Mouse (Mus musculus): ENCODE measurements at regions not wholly inside any gene's neighbourhood (a gene's known extent, or its start where the extent isn't known, plus 50 kb on each side); places are given as distances from the start of the nearest gene placed in this dataset.

DNA sequence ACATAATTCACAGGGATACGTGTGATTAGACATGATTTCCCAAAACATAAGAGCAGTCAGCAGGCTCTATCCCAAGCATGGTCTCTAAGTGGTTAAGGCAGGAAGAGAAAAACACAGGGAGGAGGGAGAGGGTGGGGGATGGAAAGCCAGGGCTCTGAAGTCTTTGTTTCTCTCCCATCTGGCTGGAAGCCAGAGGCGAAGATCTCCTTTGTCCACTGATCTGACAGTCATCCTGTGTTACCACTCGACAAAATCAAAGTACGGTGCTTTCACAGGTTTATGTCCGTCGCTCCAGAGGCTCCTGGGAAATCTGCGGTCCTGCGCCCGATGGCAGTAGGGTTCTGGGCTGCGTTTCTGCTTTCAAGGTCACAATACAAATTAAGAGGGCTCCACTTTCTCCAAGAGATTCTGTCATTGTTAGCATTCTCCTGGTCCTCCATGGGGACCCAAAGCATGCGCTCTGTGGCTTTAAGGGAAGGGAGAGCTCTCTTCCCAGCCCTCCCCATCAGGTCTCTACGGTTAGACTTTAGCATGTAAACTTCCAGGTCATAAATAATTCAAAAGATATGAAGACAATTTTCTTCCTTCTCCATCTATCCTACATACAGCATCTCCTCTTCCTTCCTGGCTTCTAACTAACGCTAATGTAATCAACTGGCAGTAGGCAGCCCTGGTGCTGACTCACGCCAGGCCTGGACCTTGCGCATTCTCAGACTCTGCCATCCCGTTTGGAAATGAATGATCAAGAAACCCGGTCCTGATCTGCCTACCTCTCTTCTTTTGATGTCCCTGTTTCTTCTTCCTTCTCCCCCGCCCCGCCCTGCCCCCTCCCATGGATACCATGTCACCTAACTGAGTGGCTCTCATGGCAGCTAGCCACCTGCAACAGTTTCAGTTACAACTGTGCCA is 102.0 kb upstream of the Klf7 start:
- DNase-seq (ENCODE audit: low spot score in 2 of 2): peak in 1 of 2 experiments; percentile 33
- intact Hi-C loops (cut with DNase I): loop anchor here (2.0 to 10.0 kb wide), 3 partner anchors 103 to 269 kb away; no protein-coding TSS in a partner anchor

DNA sequence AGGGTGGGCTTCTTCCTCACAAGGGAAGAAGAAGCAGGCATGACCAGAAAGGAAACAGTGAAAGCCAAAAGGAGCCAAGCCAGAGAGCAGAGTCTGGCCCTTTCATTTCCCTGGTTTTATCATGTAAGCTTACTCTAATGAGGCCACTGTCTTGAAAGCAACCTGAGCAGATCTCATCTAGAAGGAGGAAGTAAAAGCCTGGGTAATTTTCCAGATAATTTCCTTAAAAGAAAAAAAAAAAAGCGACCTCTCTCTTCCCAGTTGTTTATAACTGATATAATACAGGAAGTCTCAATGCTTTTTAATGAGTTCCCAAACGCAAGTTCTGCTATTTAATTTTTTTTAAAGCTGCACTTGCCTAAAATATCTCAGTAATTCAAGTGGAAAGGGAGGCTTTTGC is 100.4 kb upstream of the Klf7 start:
- intact Hi-C loops (cut with DNase I): loop anchor here (5.0 to 10.0 kb wide), 2 partner anchors 225 to 268 kb away; no protein-coding TSS in a partner anchor
- DNase-seq (ENCODE audit: low spot score in 2 of 2): no peak

DNA sequence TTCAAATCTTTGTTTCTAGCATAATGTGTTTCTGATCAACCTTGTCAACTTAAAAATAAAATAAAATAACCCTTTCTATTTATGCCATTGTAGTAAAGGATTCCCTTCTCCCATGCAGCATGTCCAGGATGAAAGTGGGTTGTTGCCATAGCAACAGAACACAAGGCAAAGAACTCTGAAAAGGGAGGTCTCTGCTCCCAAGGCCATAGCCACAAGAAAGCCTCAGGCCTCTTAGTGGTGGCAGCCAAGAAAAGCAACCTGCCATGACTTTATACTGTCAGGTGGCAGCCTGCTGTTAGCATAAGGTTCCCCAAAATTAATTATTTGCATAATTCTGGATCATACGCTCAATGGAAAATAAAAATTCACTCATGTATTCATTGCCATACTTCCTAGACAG is 98.4 kb upstream of the Klf7 start:
- intact Hi-C loops (cut with DNase I): loop anchor here (5.0 to 10.0 kb wide), 2 partner anchors 227 to 266 kb away; no protein-coding TSS in a partner anchor
- peak in 1 of 2 experiments; percentile 64 for DNase-seq (ENCODE audit: low spot score in 2 of 2)

DNA sequence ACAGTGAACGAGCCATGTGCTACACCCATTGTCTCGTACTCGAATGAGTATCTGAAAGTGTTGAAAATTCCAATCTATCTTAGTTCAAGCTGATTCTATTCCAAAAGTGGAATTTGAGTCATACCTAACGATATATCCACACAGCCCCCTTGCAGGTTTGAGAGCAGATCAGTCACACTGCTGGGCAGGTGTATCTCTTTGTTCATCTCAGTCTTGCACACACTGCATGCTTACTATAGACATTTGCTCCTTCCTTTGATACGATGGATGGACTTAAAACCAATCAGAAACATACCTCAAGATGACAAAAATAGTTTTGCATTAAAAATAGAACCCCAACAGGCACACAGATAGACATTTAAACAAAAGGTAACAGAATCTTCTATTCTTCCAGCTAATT is 98.0 kb upstream of the Klf7 start:
- DNase-seq (ENCODE audit: low spot score in 2 of 2): no peak
- intact Hi-C loops (cut with DNase I): loop anchor here (5.0 to 10.0 kb wide), 2 partner anchors 227 to 265 kb away; no protein-coding TSS in a partner anchor

DNA sequence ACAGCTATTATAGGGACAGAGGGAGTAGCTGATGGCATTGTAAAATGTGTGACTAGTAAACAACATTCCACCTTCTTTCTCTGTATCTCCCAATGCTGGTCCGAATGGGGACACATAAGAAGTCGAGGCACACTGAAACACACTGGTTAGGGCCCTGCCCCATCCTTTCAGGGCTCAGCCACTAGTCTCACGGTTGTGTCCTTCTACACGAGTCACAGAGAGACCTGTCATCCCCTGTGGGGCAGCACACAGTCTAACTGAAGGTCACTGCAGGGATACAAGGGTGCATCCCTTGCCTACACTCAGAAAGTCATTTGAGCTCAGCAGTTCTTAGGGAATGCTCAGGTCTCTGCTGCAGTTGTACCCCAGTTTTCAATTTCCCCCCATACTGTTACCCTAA is 93.6 kb upstream of the Klf7 start:
- intact Hi-C loops (cut with DNase I): no loop called here
- no peak for DNase-seq (ENCODE audit: low spot score in 2 of 2)

DNA sequence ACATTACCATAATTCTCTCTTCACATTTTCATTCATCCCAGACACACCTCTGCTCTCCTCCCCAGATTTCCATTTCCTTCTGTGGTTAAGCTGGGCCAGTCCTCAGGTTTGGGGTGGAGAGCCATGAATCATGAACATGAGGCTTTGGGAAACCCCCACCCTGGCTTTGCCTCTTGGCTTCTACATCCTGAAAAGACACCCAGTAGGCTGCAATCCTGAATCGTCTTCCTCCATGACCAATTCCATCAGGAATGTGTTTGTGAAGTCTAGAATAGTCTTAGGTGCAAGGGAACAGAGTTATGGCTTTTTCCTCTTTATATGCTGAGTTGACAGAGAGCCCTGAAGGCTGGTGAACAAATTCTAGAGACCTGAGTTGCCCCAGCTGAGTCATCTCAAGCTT is 87.0 kb upstream of the Klf7 start:
- intact Hi-C loops (cut with DNase I): no loop called here
- DNase-seq (ENCODE audit: low spot score in 2 of 2): no peak

DNA sequence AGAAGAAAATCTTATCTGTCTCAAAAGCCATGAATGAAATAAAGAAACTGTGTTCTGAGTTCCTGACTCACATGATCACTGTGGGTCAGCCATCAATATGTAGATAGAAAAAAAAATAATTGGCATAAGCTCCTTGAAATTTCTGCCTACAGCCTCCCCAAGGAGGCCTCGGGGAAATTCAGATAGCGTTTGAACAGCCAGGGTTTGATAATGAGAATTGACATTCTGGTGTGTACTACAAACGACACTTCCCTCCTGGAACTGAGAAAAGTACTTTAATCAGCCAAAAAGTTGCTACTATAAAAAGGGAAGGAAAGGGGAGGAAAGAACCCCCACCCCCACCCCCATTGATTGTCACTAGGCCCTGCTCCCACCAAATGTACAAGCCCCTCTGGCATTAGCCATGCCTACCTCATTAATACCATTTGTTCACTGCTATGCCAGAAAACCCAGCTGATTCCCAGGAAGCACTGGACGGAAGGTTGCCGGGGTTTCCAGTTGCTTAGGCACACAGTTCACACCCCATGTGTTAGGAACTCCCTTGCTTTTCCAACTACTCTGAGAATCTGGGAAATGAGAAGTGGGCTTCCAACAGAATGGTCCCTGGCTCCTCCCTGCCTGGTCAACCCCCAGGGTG is 78.4 kb upstream of the Klf7 start:
- intact Hi-C loops (cut with DNase I): no loop called here
- DNase-seq (ENCODE audit: low spot score in 2 of 2): no peak

DNA sequence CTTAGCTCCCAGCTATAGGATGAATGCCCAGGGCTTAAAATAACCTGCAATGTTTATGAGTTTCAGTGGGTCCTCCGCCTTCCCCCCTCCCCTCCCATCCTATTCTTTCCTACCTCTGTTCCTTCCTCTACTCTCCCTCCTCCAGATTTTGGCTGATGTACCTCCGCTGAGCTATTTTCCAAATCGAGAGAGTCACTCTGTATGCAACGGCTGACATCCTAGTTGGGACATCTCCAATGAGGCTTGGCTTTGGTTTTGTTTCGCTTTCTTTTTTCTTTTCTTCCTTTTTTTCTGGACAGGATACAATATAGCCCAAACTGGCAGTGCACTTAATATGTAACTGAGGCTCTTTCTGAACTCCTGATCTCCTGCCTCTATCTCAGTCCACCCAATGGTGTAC is 76.7 kb upstream of the Klf7 start:
- intact Hi-C loops (cut with DNase I): loop anchor here (10.0 kb wide), 1 partner anchor 434 kb away; the partner anchor contains the start of gene 4933402D24Rik
- DNase-seq (ENCODE audit: low spot score in 2 of 2): peak in 1 of 2 experiments; percentile 84

DNA sequence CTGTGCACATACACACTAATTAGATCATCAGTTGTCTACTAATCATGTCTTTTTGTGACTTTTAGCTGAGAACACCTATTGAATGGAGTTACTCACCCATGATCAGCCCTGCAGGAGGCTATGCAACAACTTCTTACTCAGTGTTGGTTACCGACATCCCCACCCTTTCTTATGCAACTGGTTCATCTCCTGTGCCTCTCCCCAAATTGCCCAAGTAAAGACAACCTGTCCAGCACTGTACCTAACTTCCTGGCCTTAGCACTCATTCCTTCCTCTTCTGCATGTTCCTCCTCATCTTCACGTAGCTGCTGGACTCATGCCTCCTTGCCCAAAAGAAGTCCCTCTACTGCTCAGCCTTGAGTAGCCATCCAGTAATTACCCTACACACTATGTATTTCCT is 76.2 kb upstream of the Klf7 start:
- intact Hi-C loops (cut with DNase I): loop anchor here (10.0 kb wide), 1 partner anchor 434 kb away; the partner anchor contains the start of gene 4933402D24Rik
- no peak for DNase-seq (ENCODE audit: low spot score in 2 of 2)

DNA sequence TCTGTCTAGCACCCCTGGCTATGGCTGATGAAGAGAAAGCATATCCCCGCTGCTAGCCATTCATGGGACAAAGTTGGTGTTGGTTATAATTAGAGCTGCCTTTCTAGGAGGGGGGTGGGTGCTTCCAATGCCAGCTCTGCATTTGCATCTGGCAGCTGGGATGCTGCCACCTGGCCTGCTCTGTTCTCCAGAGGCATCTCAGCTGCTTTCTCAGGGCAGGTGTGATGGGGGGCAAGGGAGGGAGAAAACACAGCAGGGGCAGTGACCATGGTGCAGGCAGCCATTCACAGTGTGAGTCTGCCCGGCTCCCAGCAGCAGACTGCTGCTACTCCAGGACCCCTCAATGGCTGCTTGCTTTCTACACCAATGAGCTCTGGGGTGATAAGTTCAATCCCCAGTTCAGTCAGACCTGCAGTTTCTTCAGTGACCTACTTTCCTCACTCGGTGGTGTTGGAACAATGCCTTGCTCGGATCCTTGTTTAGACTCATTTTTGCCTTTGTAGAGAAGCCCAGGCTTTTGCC is 73.9 kb upstream of the Klf7 start:
- intact Hi-C loops (cut with DNase I): loop anchor here (2.0 to 10.0 kb wide), 2 partner anchors 75 to 431 kb away; partner anchors contain the start of gene 4933402D24Rik
- no peak for DNase-seq (ENCODE audit: low spot score in 2 of 2)

DNA sequence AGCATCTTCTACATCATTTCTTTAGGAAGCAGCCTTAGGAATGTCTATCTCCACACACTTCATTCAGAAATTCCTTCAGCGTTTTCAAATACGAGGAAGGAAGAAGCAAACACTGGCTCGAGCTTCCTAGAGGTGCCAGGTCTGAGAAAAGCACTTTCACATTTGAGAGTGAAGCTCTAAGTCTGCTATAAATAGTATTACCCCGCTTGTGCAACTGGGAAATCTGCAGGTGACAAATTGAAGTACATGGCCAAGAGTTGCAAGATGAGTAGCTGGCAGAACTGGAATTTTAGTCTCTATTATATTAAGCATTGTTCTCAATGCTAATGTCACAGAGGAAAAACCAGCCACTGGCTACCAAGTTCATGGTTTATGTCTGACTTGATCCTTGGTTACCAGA is 73.2 kb upstream of the Klf7 start:
- DNase-seq (ENCODE audit: low spot score in 2 of 2): no peak
- intact Hi-C loops (cut with DNase I): loop anchor here (10.0 kb wide), 1 partner anchor 430 kb away; the partner anchor contains the start of gene 4933402D24Rik

DNA sequence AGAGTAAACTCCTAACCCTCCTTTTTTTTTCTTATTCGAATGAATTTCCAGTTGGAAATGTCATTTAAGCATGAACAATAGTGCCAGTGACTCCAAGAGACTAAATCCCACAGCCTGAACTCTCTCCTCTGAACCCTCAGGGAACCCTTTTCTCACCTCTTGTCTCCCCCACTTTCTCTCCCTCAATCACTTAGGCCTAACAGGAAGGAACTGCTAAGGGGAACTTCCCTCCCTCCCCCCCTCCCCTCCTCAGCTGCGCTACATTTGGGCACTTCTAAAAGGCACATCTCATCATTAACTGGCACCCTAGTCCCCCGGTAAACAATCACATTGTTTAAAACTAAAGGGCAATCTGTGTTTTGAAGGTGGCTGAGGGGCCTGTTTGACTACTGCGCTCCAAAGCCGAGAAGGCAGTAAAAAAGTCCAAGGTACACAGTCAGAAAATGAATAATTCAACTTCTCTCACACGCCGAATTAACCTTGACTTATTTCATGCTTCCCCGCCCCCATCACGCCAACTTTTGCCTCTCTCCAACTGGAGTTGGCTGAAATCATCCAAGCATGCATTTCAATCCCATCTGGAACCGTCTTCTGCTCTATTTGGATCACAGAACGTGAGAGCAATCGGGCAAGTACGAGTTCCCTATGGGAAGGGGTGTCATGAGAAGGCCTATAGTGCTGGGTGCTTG is 71.2 kb upstream of the Klf7 start:
- intact Hi-C loops (cut with DNase I): loop anchor here (10.0 kb wide), 1 partner anchor 428 kb away; the partner anchor contains the start of gene 4933402D24Rik
- DNase-seq (ENCODE audit: low spot score in 2 of 2): peak in 1 of 2 experiments; percentile 60

DNA sequence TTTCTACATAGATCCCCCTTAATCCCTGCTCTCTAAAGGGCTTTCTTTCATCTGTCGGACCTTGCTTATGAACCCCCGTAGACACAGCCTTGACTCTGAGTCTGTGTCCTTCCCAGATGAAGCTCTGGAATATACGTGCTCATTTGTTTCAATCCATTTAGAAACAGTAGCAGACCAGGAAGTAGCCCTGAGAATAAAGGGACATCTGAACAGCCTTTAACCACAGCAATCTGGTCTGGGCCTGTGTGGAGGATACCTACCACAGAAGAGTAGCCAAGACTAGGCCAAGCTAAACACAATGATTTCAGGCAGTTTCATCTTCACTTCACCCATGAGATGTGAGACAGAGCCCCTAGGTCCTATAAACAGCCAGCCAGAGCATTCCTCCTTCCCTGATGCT is 70.7 kb upstream of the Klf7 start:
- intact Hi-C loops (cut with DNase I): loop anchor here (10.0 kb wide), 1 partner anchor 428 kb away; the partner anchor contains the start of gene 4933402D24Rik
- no peak for DNase-seq (ENCODE audit: low spot score in 2 of 2)

DNA sequence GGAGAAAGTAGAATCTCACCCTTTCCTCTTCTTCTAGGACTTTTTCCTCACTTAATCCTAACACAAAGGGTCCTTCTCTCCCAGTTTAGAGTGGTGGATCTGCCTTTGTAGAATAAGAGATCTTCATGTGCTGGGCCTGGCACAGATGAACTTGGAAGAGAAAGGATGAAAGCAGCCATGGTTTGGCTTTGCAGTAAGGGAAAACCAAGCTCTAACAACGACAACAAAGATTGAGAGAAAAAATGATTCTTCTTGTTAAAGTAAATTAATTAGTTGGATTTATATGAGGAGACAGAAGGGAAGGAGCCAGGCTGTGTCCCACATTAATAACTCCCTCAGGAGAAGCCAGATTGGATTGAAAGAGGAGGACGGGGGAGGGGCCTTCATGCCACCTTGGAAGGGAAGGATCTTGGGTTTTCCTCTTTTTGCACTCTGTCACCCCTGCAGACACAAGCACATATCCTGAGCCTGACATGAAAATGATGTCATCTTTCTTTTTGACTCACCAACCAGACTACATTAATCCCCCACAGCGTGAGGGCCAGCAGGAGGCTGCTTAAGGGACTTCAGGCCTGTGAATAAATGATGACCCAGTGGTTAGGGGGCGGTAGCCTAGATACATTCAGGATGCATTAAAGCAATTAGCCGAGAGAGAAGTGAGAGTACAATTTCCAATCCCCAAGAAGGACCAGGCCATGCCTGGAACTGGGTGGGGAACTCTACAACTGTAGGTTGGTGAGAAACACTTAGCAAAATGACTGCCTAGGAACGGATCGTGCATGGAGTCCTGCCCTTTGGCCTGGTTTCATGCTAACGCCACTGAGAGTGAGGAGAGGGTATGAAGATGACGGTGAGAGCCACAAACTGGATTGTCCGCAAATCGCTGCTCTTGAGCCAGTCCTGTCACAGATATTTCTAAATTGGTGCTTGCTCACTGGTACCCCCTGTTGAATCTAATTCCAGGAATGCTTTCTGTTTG is 69.4 kb upstream of the Klf7 start:
- DNase-seq (ENCODE audit: low spot score in 2 of 2): no peak
- intact Hi-C loops (cut with DNase I): loop anchor here (10.0 kb wide), 1 partner anchor 427 kb away; the partner anchor contains the start of gene 4933402D24Rik

DNA sequence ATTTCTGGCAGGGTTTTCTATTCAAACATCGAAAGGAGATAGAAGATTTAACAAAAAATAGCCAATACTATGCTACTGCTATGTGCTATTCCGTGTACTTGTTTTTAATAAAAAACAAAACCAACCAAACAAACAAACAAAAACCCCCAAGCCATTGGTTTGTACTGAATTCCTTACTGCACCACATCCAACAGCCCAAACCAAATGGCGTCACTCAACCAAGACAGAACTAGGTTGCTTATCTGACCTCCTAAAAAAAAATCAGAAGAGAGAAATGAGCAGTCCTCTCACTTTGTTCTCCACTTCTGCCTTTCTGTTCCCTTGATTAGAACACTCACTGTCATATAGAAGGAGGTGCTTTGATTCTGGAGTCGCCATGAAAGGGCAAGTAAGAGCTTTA is 68.6 kb upstream of the Klf7 start:
- intact Hi-C loops (cut with DNase I): loop anchor here (10.0 kb wide), 1 partner anchor 426 kb away; the partner anchor contains the start of gene 4933402D24Rik
- DNase-seq (ENCODE audit: low spot score in 2 of 2): no peak

DNA sequence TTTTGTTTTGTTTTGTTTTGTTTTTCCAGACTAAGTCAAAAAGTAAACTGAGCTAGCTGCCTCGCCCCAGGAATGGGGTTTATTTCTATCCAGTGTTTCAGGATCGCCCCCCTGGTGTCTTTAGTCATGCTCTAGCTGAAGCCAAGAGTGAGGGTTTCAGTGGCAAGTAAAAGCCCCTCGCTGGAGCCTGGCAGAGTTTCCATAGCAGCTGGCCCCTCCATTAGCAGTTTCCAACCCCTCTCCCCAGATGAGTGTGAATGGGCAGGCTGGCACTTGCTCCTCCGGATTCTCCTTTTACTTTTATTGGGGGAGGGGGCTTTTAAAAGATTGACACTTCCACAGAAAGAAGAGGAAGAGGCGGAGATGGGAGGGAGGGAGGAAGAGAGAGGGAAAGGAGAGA is 68.0 kb upstream of the Klf7 start:
- intact Hi-C loops (cut with DNase I): loop anchor here (10.0 kb wide), 1 partner anchor 425 kb away; the partner anchor contains the start of gene 4933402D24Rik
- no peak for DNase-seq (ENCODE audit: low spot score in 2 of 2)

DNA sequence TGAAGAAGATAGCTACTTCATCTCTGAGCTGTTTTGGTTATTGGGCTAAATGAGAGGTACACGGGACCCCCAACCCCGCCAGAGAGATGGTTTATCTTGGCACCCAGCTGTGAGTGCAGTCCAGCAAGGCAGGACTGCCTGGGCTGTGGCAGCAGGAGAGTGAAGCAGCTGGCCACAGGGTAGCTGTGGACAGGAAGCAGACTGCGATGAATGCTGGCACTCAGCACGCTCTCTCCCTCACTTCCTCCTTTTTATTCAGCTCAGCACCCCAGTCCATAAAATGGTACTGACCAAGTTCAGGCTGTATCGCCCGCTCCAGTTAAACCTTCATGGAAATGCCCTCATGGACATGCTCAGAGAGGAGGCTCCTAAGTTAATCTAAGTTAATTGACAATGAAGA is 67.4 kb upstream of the Klf7 start:
- no peak for DNase-seq (ENCODE audit: low spot score in 2 of 2)
- intact Hi-C loops (cut with DNase I): no loop called here
